Mouse (Mus musculus) thymus, adult 2 months (tissue): ENCODE measurements at regions not wholly inside any gene's neighbourhood (a gene's known extent, or its start where the extent isn't known, plus 50 kb on each side); places are given as distances from the start of the nearest gene placed in this dataset.

Experiments used
- DNase-seq: peaks from one replicate; pipeline ENCODE4 v3.0.0; 2021
- H3K27ac ChIP-seq: fragments of 200-500 bp; 2 replicates; pipeline ENCODE4 v1.5.1; 2012; ENCODE audit warnings: low read length, control low read depth; ENCODE audit not compliant: control insufficient read depth, insufficient read depth
- H3K27me3 ChIP-seq: fragments of 200-500 bp; 2 replicates; pipeline ENCODE4 v1.6.1; 2012; ENCODE audit warnings: mild to moderate bottlenecking, low read length, moderate library complexity, mixed read lengths; ENCODE audit not compliant: control insufficient read depth, insufficient read depth
- H3K36me3 ChIP-seq: fragments of 200-500 bp; 2 replicates; pipeline ENCODE4 v1.6.1; 2012; ENCODE audit warnings: mild to moderate bottlenecking, low read length, moderate library complexity; ENCODE audit not compliant: control insufficient read depth, insufficient read depth
- H3K4me1 ChIP-seq: fragments of 200-500 bp; replicated peaks from 2 replicates; pipeline ENCODE4 v1.6.1; 2012; ENCODE audit warnings: low read length; ENCODE audit not compliant: control insufficient read depth, insufficient read depth
- H3K4me3 ChIP-seq: fragments of 200-500 bp; 2 replicates; pipeline ENCODE4 v1.5.1; 2012; ENCODE audit warnings: mild to moderate bottlenecking, low read length, control low read depth, moderate library complexity; ENCODE audit not compliant: control insufficient read depth, insufficient read depth
- CTCF ChIP-seq: fragments of 200-500 bp; IDR thresholded peaks from 2 replicates; pipeline ENCODE4 v1.5.1; 2012; ENCODE audit warnings: mild to moderate bottlenecking, control low read depth, low read length, moderate library complexity, borderline replicate concordance; ENCODE audit not compliant: control insufficient read depth, poor library complexity, insufficient read depth; ENCODE audit errors: extremely low read depth
- POLR2A ChIP-seq: fragments of 200-500 bp; IDR thresholded peaks from 2 replicates; pipeline ENCODE4 v1.6.1; 2012; ENCODE audit warnings: mild to moderate bottlenecking, low read length, control low read depth, moderate library complexity; ENCODE audit not compliant: control insufficient read depth, poor library complexity, insufficient read depth; ENCODE audit errors: extremely low read depth
- WGBS: fragments of 180-500 bp; shearing (Covaris S2); methylation state at CpG from one replicate; pipeline ENCODE4 v1.1.7; 2018; 5-methylcytosine and 5-hydroxymethylcytosine counted together

DNA sequence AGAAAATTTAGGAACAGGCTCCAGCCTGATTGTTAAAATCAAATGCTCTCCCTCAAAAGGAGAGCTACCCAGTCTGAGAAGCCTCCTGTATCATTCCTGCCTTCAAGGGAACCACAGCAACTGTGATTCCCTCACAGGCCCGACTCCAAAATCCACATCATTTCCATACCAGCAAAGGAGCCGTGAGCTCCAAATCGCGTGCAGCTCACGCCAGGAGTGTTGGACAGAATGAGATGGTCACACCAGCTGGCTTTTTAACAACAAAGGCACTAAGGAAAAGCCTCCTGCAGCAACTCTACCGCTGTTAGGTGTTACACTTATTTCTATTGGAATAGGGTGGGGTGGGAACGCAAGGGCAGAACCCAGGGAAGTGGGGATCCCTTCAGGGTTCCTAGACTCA, 277.6 kb downstream of the Psat1 start:
- H3K27ac ChIP-seq: no peak overlapping the region
- no peaks in the 10 kb centered on the region for H3K4me1 ChIP-seq
- H3K4me3 ChIP-seq: no peak overlapping the region
- no peaks in the 10 kb centered on the region for H3K27me3 ChIP-seq
- no peak for DNase-seq
- whole genome bisulfite sequencing: 93% methylated on average over 7 of the region's 7 CpGs
- H3K36me3 ChIP-seq: no peaks in the 10 kb centered on the region
- TF ChIP-seq CTCF (no peak), POLR2A (no peak)

DNA sequence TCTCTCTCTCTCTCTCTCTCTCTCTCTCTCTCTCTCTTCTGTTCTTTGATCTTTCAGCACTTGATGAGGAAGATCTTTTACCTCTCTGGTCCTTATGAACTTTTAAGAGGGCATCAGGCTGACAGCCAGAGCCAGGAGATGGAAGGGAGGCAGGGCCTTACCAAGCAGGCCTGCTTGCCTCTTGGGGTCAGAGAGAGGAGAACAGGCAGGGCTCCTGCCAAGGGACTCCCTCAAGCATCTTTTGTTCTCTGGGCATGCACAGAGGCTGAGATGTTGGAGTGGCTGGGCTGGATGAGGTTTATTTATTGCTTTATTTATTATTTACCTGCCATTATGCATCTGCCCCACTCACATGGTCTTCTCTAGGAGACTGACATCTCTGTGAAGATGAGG, 278.5 kb downstream of the Psat1 start:
- TF ChIP-seq POLR2A (no peak), CTCF (no peak)
- no peak for DNase-seq
- Histone ChIP-seq H3K27ac (no peak overlapping the region), H3K4me1 (no peaks in the 10 kb centered on the region), H3K27me3 (no peaks in the 10 kb centered on the region), H3K4me3 (no peak overlapping the region), H3K36me3 (no peaks in the 10 kb centered on the region)

DNA sequence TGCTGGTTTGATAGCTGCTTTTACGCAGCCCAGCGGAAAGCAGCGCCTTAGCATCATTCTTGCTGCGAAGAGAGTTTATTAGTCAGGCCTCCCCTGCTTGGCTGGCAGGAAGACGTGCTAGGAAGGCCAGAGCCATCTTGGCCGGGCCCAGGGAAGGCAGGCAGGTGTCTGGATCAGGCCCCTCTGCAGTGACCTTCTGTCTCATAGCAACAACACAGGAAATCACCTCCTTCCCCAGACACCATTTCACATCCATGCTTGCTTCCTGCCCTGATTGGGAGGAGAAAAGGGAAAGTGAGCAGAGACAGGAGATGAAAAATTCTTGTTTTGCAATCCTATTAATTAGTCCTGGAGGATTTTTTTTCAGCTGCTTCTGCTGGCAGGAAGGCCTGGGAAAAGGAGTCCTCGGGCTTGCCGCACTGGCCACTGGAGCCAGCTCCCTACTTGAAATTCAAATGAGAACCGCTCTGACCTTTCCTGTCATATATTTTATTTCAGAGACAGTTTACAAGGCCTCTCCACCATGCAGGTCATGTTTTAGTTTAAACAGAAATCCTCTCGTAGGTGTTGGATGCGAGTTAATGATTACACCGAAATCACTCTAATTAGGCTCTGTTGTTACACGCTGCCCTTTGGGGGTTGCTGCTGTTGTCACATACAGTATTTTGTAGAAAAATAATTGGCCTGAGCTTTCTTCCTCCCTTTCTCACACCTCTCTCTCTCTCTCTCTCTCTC, 279.1 kb downstream of the Psat1 start:
- Histone ChIP-seq H3K4me3 (no peak overlapping the region), H3K27me3 (no peaks in the 10 kb centered on the region), H3K4me1 (no peaks in the 10 kb centered on the region), H3K36me3 (no peaks in the 10 kb centered on the region), H3K27ac (no peak overlapping the region)
- TF ChIP-seq CTCF: no peak
- TF ChIP-seq POLR2A: no peak
- no peak for DNase-seq
- 89% methylated on average over 13 of the region's 13 CpGs for WGBS

DNA sequence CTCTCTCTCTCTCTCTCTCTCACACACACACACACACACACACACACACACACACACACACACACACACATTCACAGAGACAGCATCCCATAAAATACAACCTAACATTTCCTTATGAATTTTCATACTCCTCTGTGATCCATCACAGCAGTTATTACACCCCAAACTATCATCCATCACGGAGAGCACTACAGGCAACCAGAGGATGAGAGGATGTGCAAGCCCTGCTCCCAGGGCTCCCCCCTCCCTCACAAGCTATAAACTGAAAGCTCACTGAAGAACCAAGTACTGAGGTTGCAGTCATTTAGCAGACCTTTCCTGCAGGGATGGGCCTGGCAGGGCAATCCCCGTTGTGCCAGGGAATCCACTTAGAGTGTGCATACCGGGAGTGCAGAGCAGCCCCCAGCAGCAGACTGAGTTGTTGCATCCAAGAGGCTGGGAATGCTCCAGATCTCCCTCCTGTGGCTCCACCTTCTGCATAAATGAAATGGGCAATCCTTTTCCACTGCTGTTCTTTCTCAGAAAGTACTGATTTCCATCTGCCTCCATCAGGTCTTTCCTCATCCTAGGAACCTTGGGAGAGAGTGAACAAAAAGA, 283.4 kb downstream of the Psat1 start:
- WGBS: 58% methylated on average over 3 of the region's 3 CpGs
- Histone ChIP-seq H3K27ac (no peak overlapping the region), H3K27me3 (no peaks in the 10 kb centered on the region), H3K4me1 (no peaks in the 10 kb centered on the region), H3K36me3 (no peaks in the 10 kb centered on the region), H3K4me3 (no peak overlapping the region)
- TF ChIP-seq POLR2A: no peak
- no peak for TF ChIP-seq CTCF
- no peak for DNase-seq

DNA sequence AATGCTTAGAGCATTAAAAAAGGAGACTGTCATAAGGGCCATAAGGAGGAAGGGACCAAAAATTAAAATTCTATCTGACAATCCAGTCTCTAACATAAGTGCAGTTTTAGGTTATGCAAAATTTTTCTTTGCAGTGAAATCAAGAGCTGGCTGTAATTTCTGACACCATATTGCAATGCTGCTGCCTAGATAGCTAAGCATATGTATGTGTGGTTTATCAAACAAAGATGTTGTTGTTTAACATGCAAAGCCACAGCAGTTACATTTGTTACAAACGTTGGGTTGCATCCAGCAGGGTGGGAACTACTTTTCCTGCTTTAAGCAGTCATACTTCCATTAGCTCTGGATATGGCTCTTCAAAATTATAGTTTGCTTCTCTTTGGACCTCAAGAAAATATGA, 288.5 kb downstream of the Psat1 start:
- 58% methylated on average over 1 of the region's 1 CpGs for WGBS

DNA sequence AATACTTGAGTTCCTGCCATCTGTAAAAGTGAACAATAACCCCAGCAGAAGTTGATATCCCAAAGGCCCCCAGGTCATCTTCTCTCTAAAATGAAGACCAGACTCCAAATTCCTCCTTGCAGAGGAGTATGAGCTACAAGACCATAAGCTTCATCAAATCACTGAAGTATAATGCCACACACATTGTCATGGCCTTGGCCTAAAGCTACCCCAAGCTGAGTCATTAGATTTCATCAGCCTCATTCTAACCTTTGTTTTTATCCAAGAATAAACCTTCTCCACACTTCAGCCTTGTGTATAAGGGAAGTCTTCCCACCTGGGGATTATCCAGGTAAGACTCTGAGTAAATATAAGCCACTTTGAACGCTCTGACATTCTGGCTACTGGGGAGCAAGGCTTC, 289.3 kb downstream of the Psat1 start:
- no peak overlapping the region for H3K27ac ChIP-seq
- TF ChIP-seq POLR2A (no peak), CTCF (no peak)
- no peak for DNase-seq
- no peak overlapping the region for H3K4me3 ChIP-seq
- H3K27me3 ChIP-seq: no peaks in the 10 kb centered on the region
- no peaks in the 10 kb centered on the region for H3K4me1 ChIP-seq
- H3K36me3 ChIP-seq: no peaks in the 10 kb centered on the region
- 84% methylated on average over 1 of the region's 1 CpGs for WGBS

More for the DNA sequence above, 288.5 kb downstream of the Psat1 start:
- no peak overlapping the region for H3K4me3 ChIP-seq
- no peak for TF ChIP-seq CTCF
- no peak for TF ChIP-seq POLR2A
- H3K27ac ChIP-seq: no peak overlapping the region
- H3K4me1 ChIP-seq: no peaks in the 10 kb centered on the region
- no peaks in the 10 kb centered on the region for H3K36me3 ChIP-seq
- DNase-seq: no peak
- H3K27me3 ChIP-seq: no peaks in the 10 kb centered on the region

DNA sequence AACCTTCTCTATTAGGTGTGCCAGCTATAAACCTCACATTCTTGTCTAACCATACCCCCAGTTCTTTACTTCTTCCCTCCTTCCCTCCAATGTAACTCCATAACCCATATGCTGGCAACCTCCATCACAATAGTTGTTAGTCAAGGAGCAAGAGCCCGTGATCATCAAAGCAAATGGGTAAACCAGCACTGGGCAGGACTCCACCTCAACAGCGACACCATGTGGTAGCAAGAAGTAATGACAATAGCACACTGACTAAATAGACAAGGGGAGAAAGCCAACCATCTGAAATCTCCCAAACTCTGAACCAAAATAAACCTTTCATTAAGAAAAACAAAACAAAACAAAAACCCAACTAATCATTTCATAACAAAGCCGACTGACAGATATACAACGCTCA, 297.8 kb downstream of the Psat1 start:
- H3K4me1 ChIP-seq: no peaks in the 10 kb centered on the region
- 29% methylated on average over 4 of the region's 4 CpGs for WGBS

More for the DNA sequence above, 297.8 kb downstream of the Psat1 start:
- peak; percentile 5 for DNase-seq
- Histone ChIP-seq H3K36me3 (no peaks in the 10 kb centered on the region), H3K27me3 (no peaks in the 10 kb centered on the region), H3K27ac (no peak overlapping the region), H3K4me3 (no peak overlapping the region)
- no peak for TF ChIP-seq CTCF
- TF ChIP-seq POLR2A: no peak
